In genomic region chr19:59193456-59193855, GRCm38 (mm10) we compare ENCODE assay signal across 13 mouse cellular contexts. TPM values are rescaled to one million over a fixed set of nuclear protein-coding genes. Genes with fewer than 3 reads are reported as not detected.
A peak's percentile ranks its signal among the peaks of the same experiment; 100 is the strongest.
DNase-seq lines count a peak whose midpoint lies in the region; ATAC-seq and TF ChIP-seq lines count a peak whose summit lies in the region.
"Had no signal": no experiment of that assay in that cellular context is flagged by ENCODE, and none has a peak within 500 bp of the region (broad histone marks: within the 10 kb centered on the region; RNA-seq: fewer than 3 reads in every experiment).

No protein-coding gene starts in this region.

- H3K9me3 ChIP-seq in hindbrain, embryonic 11.5 days (ENCODE audit: control insufficient read depth, low read length) = no peaks in the 10 kb centered on the region
- no peaks in the 10 kb centered on the region for H3K9me3 ChIP-seq in hindbrain, embryonic 13.5 days
- no peaks in the 10 kb centered on the region for H3K9me3 ChIP-seq in forebrain, embryonic 12.5 days
- no peaks in the 10 kb centered on the region for H3K9me3 ChIP-seq in midbrain, embryonic 12.5 days
- H3K9me3 ChIP-seq: hindbrain, embryonic 15.5 days had no signal

- TF ChIP-seq POLR2A in brain, embryonic 14.5 days (IDR thresholded peaks at IDR 0.05; ENCODE audit: borderline replicate concordance, extremely low read depth, insufficient read depth, insufficient read length, poor library complexity, severe bottlenecking) = no peak

- no peak overlapping the region for H3K9ac ChIP-seq in hindbrain, embryonic 11.5 days (ENCODE audit: low read depth, low read length)
- no peak overlapping the region for H3K9ac ChIP-seq in hindbrain, embryonic 13.5 days
- H3K9ac ChIP-seq in forebrain, embryonic 12.5 days = peak overlapping the region; percentile 56
- H3K9ac ChIP-seq in midbrain, embryonic 12.5 days (replicated peaks) = no peak overlapping the region
- H3K9ac ChIP-seq: hindbrain, embryonic 15.5 days had no signal

- peak; percentile 54 for DNase-seq in hindbrain, embryonic 11.5 days (ENCODE audit: low spot score)
- DNase-seq in brain, embryonic 14.5 days (ENCODE audit: low read depth) = peak; percentile 30
- DNase-seq in adrenal gland, postnatal 10 days = no peak
- DNase-seq in left cerebral cortex, postnatal 25 days (ENCODE audit: low spot score in 2 of 2) = no peak

- no peaks in the 10 kb centered on the region for H3K36me3 ChIP-seq in hindbrain, embryonic 11.5 days (ENCODE audit: control insufficient read depth, insufficient read depth, low read length)
- no peaks in the 10 kb centered on the region for H3K36me3 ChIP-seq in hindbrain, embryonic 13.5 days
- H3K36me3 ChIP-seq in forebrain, embryonic 12.5 days (replicated peaks) = no peaks in the 10 kb centered on the region
- no peaks in the 10 kb centered on the region for H3K36me3 ChIP-seq in midbrain, embryonic 12.5 days
- H3K36me3 ChIP-seq: hindbrain, embryonic 15.5 days had no signal

- 0% methylated on average over 10 of the region's 10 CpGs for WGBS in hindbrain, embryonic 11.5 days
- WGBS in hindbrain, embryonic 13.5 days = under 1% methylated on average over 10 of the region's 10 CpGs
- WGBS in forebrain, embryonic 12.5 days = 1% methylated on average over 10 of the region's 10 CpGs
- WGBS in midbrain, embryonic 12.5 days = under 1% methylated on average over 10 of the region's 10 CpGs

- peaks cover 88% of the 10 kb centered on the region for H3K27me3 ChIP-seq in hindbrain, embryonic 11.5 days (ENCODE audit: control insufficient read depth, insufficient read depth, low read length)
- H3K27me3 ChIP-seq in hindbrain, embryonic 13.5 days = peaks cover 95% of the 10 kb centered on the region
- peaks cover 88% of the 10 kb centered on the region for H3K27me3 ChIP-seq in forebrain, embryonic 12.5 days
- H3K27me3 ChIP-seq in midbrain, embryonic 12.5 days = peaks cover 90% of the 10 kb centered on the region

- intact Hi-C loops in left cerebral cortex, postnatal 25 days (cut with DNase I) = loop anchor here (5.0 to 10.0 kb wide), 2 partner anchors 119 to 264 kb away; partner anchors contain the start of genes Emx2 and Shtn1

- H3K4me2 ChIP-seq in hindbrain, embryonic 11.5 days (replicated peaks; ENCODE audit: low read depth, low read length) = no peak overlapping the region
- no peak overlapping the region for H3K4me2 ChIP-seq in hindbrain, embryonic 13.5 days
- peak overlapping the region; percentile 46 for H3K4me2 ChIP-seq in forebrain, embryonic 12.5 days
- no peak overlapping the region; the same call in 1 of the 2 replicates for H3K4me2 ChIP-seq in midbrain, embryonic 12.5 days (replicated peaks)

- no peak overlapping the region for H3K4me3 ChIP-seq in hindbrain, embryonic 11.5 days (ENCODE audit: low read depth, low read length)
- H3K4me3 ChIP-seq in hindbrain, embryonic 13.5 days = no peak overlapping the region
- H3K4me3 ChIP-seq in forebrain, embryonic 12.5 days (replicated peaks) = peak overlapping the region; percentile 33
- H3K4me3 ChIP-seq in midbrain, embryonic 12.5 days = peak overlapping the region; percentile 20; the same call in 1 of the 2 replicates
- H3K4me3 ChIP-seq: hindbrain, embryonic 15.5 days had no signal

- H3K27ac ChIP-seq in hindbrain, embryonic 11.5 days (ENCODE audit: low read depth, low read length) = no peak overlapping the region
- H3K27ac ChIP-seq in hindbrain, embryonic 13.5 days = no peak overlapping the region
- H3K27ac ChIP-seq in forebrain, embryonic 12.5 days = peak overlapping the region; percentile 37; the same call in 1 of the 2 replicates
- H3K27ac ChIP-seq in midbrain, embryonic 12.5 days (replicated peaks) = no peak overlapping the region
- H3K27ac ChIP-seq: hindbrain, embryonic 15.5 days had no signal

- no peaks in the 10 kb centered on the region for H3K4me1 ChIP-seq in hindbrain, embryonic 11.5 days (replicated peaks; ENCODE audit: control insufficient read depth, insufficient read depth, low read length)
- peaks cover 6% of the 10 kb centered on the region; the same call in 1 of the 2 replicates for H3K4me1 ChIP-seq in hindbrain, embryonic 13.5 days (replicated peaks)
- H3K4me1 ChIP-seq in forebrain, embryonic 12.5 days = peaks cover 13% of the 10 kb centered on the region; the same call in 1 of the 2 replicates
- peaks cover 7% of the 10 kb centered on the region; the same call in 1 of the 2 replicates for H3K4me1 ChIP-seq in midbrain, embryonic 12.5 days

- TF ChIP-seq CTCF in brain, embryonic 14.5 days (IDR thresholded peaks at IDR 0.05; ENCODE audit: borderline replicate concordance, extremely low read depth, insufficient read depth, insufficient read length) = no peak

- ATAC-seq in hindbrain, embryonic 11.5 days (ENCODE audit: low FRiP score) = no peak
- ATAC-seq in hindbrain, embryonic 13.5 days (ENCODE audit: low FRiP score) = no peak
- ATAC-seq in forebrain, embryonic 12.5 days (ENCODE audit: low FRiP score) = no peak
- no peak for ATAC-seq in midbrain, embryonic 12.5 days (ENCODE audit: low FRiP score, low read depth)
- ATAC-seq in cerebellum, adult (ENCODE audit: insufficient number of reproducible peaks, low FRiP score, low TSS enrichment) = no peak

RNA-seq across cellular contexts. Expression of gene Vax1, which starts 23.6 kb away (rescaled TPM):
- 0.14 TPM in 1 of 2 replicates, not detected in the other for polyA plus RNA-seq in hindbrain, embryonic 11.5 days (2014; fragmentation: Nextera tagmentation; extraction: Ambion mirVana)
- polyA plus RNA-seq in hindbrain, embryonic 13.5 days (2015; fragmentation: Nextera tagmentation; extraction: Ambion mirVana) = not detected in 2 replicates
- polyA plus RNA-seq in brain, embryonic 14.5 days (2012; rRNA removed) = 10.5 and 22.5 TPM in 2 replicates
- 4.2 and 6.8 TPM in 2 replicates for polyA plus RNA-seq in forebrain, embryonic 12.5 days (2016; fragmentation: Nextera tagmentation; extraction: Ambion mirVana)
- polyA plus RNA-seq in midbrain, embryonic 12.5 days (2016; fragmentation: Nextera tagmentation; extraction: Ambion mirVana) = 0.46 and 1.0 TPM in 2 replicates
- not detected for total RNA-seq in adrenal gland, postnatal 10 days (2021)
- 1 to 10 TPM; 1.4 to 1.7 TPM for total RNA-seq in left cerebral cortex, postnatal 25 days (2021)
- total RNA-seq: adrenal gland, postnatal 36 days; ES-E14 had no signal

RNA-seq across cellular contexts. Expression of gene Kcnk18, which starts 25.6 kb away (rescaled TPM):
- polyA plus RNA-seq in hindbrain, embryonic 11.5 days (2014; fragmentation: Nextera tagmentation; extraction: Ambion mirVana) = not detected in 2 replicates
- not detected in 2 replicates for polyA plus RNA-seq in hindbrain, embryonic 13.5 days (2015; fragmentation: Nextera tagmentation; extraction: Ambion mirVana)
- not detected in 2 replicates for polyA plus RNA-seq in brain, embryonic 14.5 days (2012; rRNA removed)
- polyA plus RNA-seq in forebrain, embryonic 12.5 days (2016; fragmentation: Nextera tagmentation; extraction: Ambion mirVana) = not detected in 2 replicates
- polyA plus RNA-seq in midbrain, embryonic 12.5 days (2016; fragmentation: Nextera tagmentation; extraction: Ambion mirVana) = not detected in 2 replicates
- not detected for total RNA-seq in adrenal gland, postnatal 10 days (2021)
- total RNA-seq in left cerebral cortex, postnatal 25 days (2021) = not detected
- total RNA-seq: adrenal gland, postnatal 36 days; left cerebral cortex, postnatal 10 days had no signal
- polyA plus RNA-seq: embryonic facial prominence, embryonic 11.5 days had no signal

Comparison
In these comparisons a context has a peak if more than half of its experiments do, and no peak if none do; other contexts are left out.
1. DNase-seq: peak in hindbrain, embryonic 11.5 days (single experiment) and brain, embryonic 14.5 days (single experiment); none in adrenal gland, postnatal 10 days (single experiment) and left cerebral cortex, postnatal 25 days (0 of 2).
2. H3K4me3 ChIP-seq: peak in forebrain, embryonic 12.5 days (single experiment) and midbrain, embryonic 12.5 days (single experiment); none in hindbrain, embryonic 11.5 days (single experiment) and hindbrain, embryonic 13.5 days (single experiment).